Mouse (Mus musculus): ENCODE data around the gene Fam19a2. TPM values are rescaled to one million over a fixed set of nuclear protein-coding genes. Genes with fewer than 3 reads are reported as not detected.

Gene Fam19a2
- polyA plus RNA-seq, 1 experiment, result not detected

DNA sequence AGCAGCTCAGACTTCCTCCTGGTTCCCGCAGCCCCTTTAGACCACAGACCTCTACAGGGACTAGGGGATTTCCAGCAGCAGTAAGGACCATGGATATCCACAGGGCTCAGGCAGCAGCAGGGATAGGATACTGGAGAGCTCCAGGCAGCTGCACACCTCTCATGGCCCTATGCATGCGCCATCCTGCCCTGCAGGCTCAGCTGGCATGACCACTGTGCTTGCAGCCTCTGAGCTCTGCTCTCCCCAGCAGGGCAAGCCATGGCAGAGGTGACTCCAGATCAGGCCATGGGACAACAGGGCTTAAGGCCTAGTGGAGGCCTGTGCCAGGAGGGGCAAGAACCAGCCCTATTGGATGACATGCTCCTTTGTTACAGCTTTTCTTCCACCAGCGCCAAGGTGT, 137.4 kb downstream of the Fam19a2 start:
- 85% methylated on average over 3 of the region's 3 CpGs for WGBS
- Histone ChIP-seq H3K4me1 (ENCODE audit: control insufficient read depth, insufficient read depth, low read length) (no peaks in the 10 kb centered on the region), H3K4me3 (replicated peaks; ENCODE audit: control insufficient read depth, low read depth, low read length) (no peak overlapping the region), H3K27ac (ENCODE audit: control insufficient read depth, insufficient read depth, low read depth, low read length, poor library complexity) (no peak overlapping the region)
- TF ChIP-seq CTCF (IDR thresholded peaks at IDR 0.05; ENCODE audit: control insufficient read depth, insufficient read depth, low read length) (no peak), POLR2A (IDR thresholded peaks at IDR 0.05; ENCODE audit: borderline replicate concordance, control insufficient read depth, low read depth, low read length) (no peak)

DNA sequence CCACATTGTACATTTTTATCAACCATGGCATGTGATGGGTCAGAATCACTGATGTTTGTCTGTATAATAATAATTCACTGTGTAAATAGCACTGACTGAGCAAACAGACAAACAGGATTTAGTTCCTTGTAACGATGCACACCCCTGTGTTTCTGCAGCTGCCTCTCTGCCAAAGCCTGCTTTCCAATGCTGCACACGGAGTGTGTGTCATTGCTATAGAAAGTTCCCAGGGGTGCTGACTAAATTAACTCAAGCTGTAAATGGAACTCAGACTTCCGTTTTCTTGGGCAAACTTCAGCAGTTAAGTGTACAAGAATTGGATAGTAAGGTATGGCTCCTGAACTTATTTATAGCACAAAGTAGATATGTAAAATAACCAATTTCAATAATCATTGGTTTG, 138.7 kb downstream of the Fam19a2 start:
- Histone ChIP-seq H3K4me1 (ENCODE audit: control insufficient read depth, insufficient read depth, low read length) (no peaks in the 10 kb centered on the region), H3K4me3 (replicated peaks; ENCODE audit: control insufficient read depth, low read depth, low read length) (no peak overlapping the region), H3K27ac (ENCODE audit: control insufficient read depth, insufficient read depth, low read depth, low read length, poor library complexity) (no peak overlapping the region)
- 66% methylated on average over 3 of the region's 3 CpGs for WGBS
- TF ChIP-seq POLR2A (IDR thresholded peaks at IDR 0.05; ENCODE audit: borderline replicate concordance, control insufficient read depth, low read depth, low read length) (no peak), CTCF (IDR thresholded peaks at IDR 0.05; ENCODE audit: control insufficient read depth, insufficient read depth, low read length) (no peak)

DNA sequence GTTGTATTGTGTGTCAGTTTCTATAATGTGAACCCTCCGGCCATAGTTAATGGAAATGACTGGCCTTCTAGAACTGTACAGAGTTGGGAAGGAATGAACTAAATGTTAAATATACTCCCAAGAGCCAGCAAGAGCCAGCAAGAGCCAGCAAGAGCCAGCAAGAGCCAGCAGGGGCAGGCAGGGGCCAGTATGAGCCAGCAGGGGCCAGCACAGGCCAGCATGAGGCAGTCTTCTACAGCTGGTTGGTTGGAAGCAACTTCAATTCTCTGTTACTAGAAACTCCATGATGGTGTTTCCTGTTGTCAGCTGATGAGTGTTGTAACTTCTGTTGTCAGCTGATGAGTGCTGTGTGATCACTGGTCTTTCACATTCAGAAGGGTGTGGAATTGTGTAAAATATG, 151.2 kb downstream of the Fam19a2 start:
- 97% methylated on average over 1 of the region's 1 CpGs for WGBS
- H3K4me3 ChIP-seq (replicated peaks; ENCODE audit: control insufficient read depth, low read depth, low read length), result no peak overlapping the region
- no peak for TF ChIP-seq POLR2A (IDR thresholded peaks at IDR 0.05; ENCODE audit: borderline replicate concordance, control insufficient read depth, low read depth, low read length)
- no peak for TF ChIP-seq CTCF (IDR thresholded peaks at IDR 0.05; ENCODE audit: control insufficient read depth, insufficient read depth, low read length)

DNA sequence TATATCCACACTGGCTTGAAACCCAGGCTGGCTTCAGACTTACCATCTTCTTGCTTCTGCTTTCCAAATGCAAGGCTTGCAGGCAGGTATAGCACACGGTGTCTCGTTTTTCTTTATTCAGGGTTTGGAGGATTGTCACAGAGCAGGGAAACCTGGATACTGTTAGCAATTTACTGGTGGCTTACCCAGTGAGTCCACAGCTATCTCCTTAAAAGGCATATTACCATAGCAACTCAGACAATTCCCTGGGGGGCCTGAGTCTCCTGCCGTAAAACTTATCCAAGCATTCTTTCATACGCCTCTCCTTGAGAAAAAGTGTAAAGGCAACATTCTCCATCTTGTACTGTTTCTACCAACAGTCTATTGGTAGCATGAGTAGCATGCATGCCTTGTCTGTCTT, 152.2 kb downstream of the Fam19a2 start:
- Histone ChIP-seq H3K27ac (ENCODE audit: control insufficient read depth, insufficient read depth, low read depth, low read length, poor library complexity) (no peak overlapping the region), H3K4me1 (ENCODE audit: control insufficient read depth, insufficient read depth, low read length) (no peaks in the 10 kb centered on the region), H3K4me3 (replicated peaks; ENCODE audit: control insufficient read depth, low read depth, low read length) (no peak overlapping the region)
- WGBS, result 81% methylated on average over 4 of the region's 4 CpGs
- TF ChIP-seq CTCF (IDR thresholded peaks at IDR 0.05; ENCODE audit: control insufficient read depth, insufficient read depth, low read length), result no peak
- no peak for TF ChIP-seq POLR2A (IDR thresholded peaks at IDR 0.05; ENCODE audit: borderline replicate concordance, control insufficient read depth, low read depth, low read length)

More for the DNA sequence above, 151.2 kb downstream of the Fam19a2 start:
- H3K4me1 ChIP-seq (ENCODE audit: control insufficient read depth, insufficient read depth, low read length), result no peaks in the 10 kb centered on the region
- H3K27ac ChIP-seq (ENCODE audit: control insufficient read depth, insufficient read depth, low read depth, low read length, poor library complexity), result no peak overlapping the region

DNA sequence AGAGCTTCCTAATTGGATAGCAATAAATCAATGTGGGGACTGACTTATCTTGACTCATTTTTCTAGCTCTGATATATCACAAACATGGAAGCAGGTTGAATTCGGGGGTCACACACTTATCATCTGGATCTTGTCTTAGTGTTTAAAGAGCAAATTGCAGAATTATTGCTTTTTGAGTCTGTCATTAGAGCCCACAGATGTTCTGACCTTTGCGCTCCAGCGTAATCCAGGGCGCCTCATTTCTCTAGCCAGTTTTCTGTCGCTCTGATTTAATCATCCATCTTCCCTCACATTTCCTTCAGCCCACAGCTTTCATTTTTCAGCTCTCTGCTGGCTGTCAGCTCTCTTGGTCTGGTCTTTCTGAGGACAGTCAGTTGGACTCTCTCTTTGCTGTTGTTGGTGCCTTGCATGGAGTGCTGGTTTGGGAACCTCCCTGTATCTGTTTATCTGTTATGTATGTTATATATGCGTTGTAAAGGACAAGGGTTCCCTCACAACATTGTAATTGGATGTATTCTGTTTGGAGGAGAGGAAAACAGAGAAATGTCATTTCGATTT, 154.9 kb downstream of the Fam19a2 start:
- Histone ChIP-seq H3K27ac (ENCODE audit: control insufficient read depth, insufficient read depth, low read depth, low read length, poor library complexity) (no peak overlapping the region), H3K4me1 (ENCODE audit: control insufficient read depth, insufficient read depth, low read length) (no peaks in the 10 kb centered on the region), H3K4me3 (replicated peaks; ENCODE audit: control insufficient read depth, low read depth, low read length) (no peak overlapping the region)
- WGBS, result 81% methylated on average over 7 of the region's 7 CpGs
- TF ChIP-seq CTCF (IDR thresholded peaks at IDR 0.05; ENCODE audit: control insufficient read depth, insufficient read depth, low read length) (no peak), POLR2A (IDR thresholded peaks at IDR 0.05; ENCODE audit: borderline replicate concordance, control insufficient read depth, low read depth, low read length) (no peak)

DNA sequence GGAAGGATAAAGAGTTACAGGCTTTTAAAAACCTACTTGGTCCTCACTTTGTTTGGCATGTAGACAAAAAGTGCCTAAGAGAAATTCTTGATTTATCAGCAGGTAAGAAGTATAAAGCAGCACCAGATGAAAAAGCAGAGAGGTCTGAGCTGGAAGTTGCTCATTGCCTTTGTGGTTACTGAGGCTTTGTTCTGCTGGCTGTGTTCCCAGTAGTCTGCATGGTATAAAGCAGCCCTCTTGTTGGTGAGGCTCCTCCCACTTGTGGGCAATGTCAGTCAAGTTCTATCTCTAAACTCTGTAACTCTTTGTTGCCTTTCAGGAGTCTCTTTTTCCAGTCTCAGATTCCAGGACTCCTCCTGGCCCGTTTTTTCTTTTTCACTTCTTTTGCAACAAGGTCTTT, 156.5 kb downstream of the Fam19a2 start:
- Histone ChIP-seq H3K4me3 (replicated peaks; ENCODE audit: control insufficient read depth, low read depth, low read length) (no peak overlapping the region), H3K4me1 (ENCODE audit: control insufficient read depth, insufficient read depth, low read length) (no peaks in the 10 kb centered on the region), H3K27ac (ENCODE audit: control insufficient read depth, insufficient read depth, low read depth, low read length, poor library complexity) (no peak overlapping the region)
- TF ChIP-seq CTCF (IDR thresholded peaks at IDR 0.05; ENCODE audit: control insufficient read depth, insufficient read depth, low read length) (no peak), POLR2A (IDR thresholded peaks at IDR 0.05; ENCODE audit: borderline replicate concordance, control insufficient read depth, low read depth, low read length) (no peak)
- WGBS, result 75% methylated on average over 1 of the region's 1 CpGs

DNA sequence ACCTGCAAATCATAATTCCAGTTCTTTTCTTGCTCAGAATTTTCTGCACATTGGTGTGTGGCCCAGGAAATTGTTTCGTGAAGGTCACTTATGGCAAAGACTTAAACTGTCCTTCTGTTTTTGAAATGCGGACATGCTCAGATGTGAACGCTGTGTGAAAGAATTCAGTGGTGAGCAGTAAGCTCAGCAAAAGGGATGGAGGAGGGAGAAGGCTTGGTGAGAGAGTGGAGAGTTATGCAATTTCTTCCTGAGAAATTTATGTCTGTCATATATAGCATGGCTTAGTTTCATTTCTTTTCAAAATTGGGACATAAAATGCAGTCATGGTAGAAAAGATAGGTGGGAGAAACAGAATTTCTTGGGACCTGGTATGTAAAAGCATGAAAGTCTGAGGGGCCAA, 160.7 kb downstream of the Fam19a2 start:
- TF ChIP-seq CTCF (IDR thresholded peaks at IDR 0.05; ENCODE audit: control insufficient read depth, insufficient read depth, low read length) (no peak), POLR2A (IDR thresholded peaks at IDR 0.05; ENCODE audit: borderline replicate concordance, control insufficient read depth, low read depth, low read length) (no peak)
- Histone ChIP-seq H3K4me3 (replicated peaks; ENCODE audit: control insufficient read depth, low read depth, low read length) (no peak overlapping the region), H3K4me1 (ENCODE audit: control insufficient read depth, insufficient read depth, low read length) (no peaks in the 10 kb centered on the region), H3K27ac (ENCODE audit: control insufficient read depth, insufficient read depth, low read depth, low read length, poor library complexity) (no peak overlapping the region)
- WGBS, result 85% methylated on average over 3 of the region's 3 CpGs

DNA sequence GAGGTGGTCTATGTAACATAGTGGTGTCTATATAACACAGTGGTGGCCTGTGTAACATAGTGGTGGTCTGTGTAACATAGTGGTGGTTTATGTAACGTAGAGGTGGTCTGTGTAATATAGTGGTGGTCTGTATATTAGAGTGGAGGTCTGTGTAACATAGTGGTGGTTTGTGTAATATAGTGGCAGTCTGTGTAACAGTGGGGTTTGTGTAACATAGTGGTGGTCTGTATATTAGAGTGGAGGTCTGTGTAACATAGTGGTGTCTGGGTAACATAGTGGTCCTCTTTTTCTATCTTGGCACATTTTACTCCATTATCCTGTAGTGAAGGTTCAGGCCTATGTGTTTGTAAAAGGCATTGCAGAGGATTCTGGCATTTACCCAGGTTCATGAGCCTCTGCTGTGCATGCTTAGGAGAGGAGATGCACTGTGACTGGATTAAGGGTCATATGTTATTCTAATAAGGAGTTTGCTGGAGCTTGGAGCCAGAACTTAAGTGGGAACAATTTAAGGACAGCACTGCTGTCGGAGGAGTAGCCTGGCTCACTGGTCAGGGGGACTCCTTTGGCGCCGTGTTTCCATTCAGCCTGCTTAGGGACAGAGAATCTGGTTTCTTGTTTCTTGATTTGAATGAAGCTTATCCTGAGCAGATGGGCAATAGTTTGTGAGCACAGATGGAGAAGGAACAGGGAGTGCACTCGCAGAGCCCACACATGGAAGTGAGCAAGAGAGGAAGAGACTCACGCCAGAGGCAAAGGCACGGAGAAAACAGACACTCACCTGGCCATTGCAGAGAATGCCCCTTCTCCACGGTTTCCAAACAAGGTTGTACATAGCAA, 162.9 kb downstream of the Fam19a2 start:
- H3K27ac ChIP-seq (ENCODE audit: control insufficient read depth, insufficient read depth, low read depth, low read length, poor library complexity), result no peak overlapping the region
- TF ChIP-seq CTCF (IDR thresholded peaks at IDR 0.05; ENCODE audit: control insufficient read depth, insufficient read depth, low read length), result no peak
- TF ChIP-seq POLR2A (IDR thresholded peaks at IDR 0.05; ENCODE audit: borderline replicate concordance, control insufficient read depth, low read depth, low read length), result no peak
- no peak overlapping the region for H3K4me3 ChIP-seq (replicated peaks; ENCODE audit: control insufficient read depth, low read depth, low read length)
- no peaks in the 10 kb centered on the region for H3K4me1 ChIP-seq (ENCODE audit: control insufficient read depth, insufficient read depth, low read length)
- WGBS, result 74% methylated on average over 8 of the region's 8 CpGs

Data from bone marrow, adult 2 months (tissue).